Mouse (Mus musculus) forebrain, embryonic 15.5 days (tissue): ENCODE results near the gene Gpr68. TPM values are rescaled to one million over a fixed set of nuclear protein-coding genes. Genes with fewer than 3 reads are reported as not detected.

Experiments used
- ATAC-seq: fragments of 200-750 bp; cut with Nextera tagmentation; replicated peaks from 2 replicates; pipeline ENCODE4 v1.8.0; 2017; ENCODE audit warnings: mild to moderate bottlenecking, moderate TSS enrichment, moderate library complexity
- H3K27ac ChIP-seq: fragments of 300-500 bp; sonication (generic); replicated peaks from 2 replicates; pipeline ENCODE4 v1.5.1; 2015; ENCODE audit warnings: mild to moderate bottlenecking, inconsistent platforms
- H3K27me3 ChIP-seq: fragments of 300-500 bp; sonication (generic); 2 replicates; pipeline ENCODE4 v1.6.1; 2015; ENCODE audit warnings: inconsistent platforms
- H3K36me3 ChIP-seq: fragments of 300-500 bp; sonication (generic); 2 replicates; pipeline ENCODE4 v1.6.1; 2015; ENCODE audit warnings: mild to moderate bottlenecking, inconsistent platforms
- H3K4me1 ChIP-seq: fragments of 300-500 bp; sonication (generic); 2 replicates; pipeline ENCODE4 v1.6.1; 2015; ENCODE audit warnings: inconsistent platforms
- H3K4me2 ChIP-seq: fragments of 300-500 bp; sonication (generic); replicated peaks from 2 replicates; pipeline ENCODE4 v1.6.1; 2015; ENCODE audit warnings: mild to moderate bottlenecking, inconsistent platforms
- H3K4me3 ChIP-seq: fragments of 300-500 bp; sonication (generic); 2 replicates; pipeline ENCODE4 v1.5.1; 2015; ENCODE audit warnings: mild to moderate bottlenecking, inconsistent platforms
- H3K9ac ChIP-seq: fragments of 300-500 bp; sonication (generic); replicated peaks from 2 replicates; pipeline ENCODE4 v1.6.1; 2015; ENCODE audit warnings: mild to moderate bottlenecking, inconsistent platforms
- H3K9me3 ChIP-seq: fragments of 300-500 bp; sonication (generic); 2 replicates; pipeline ENCODE4 v1.6.1; 2016; ENCODE audit warnings: inconsistent platforms
- WGBS: fragments of 180-500 bp; shearing (Covaris S2); methylation state at CpG from one replicate; pipeline ENCODE4 v1.1.7; 2015; ENCODE audit warnings: mixed read lengths; 5-methylcytosine and 5-hydroxymethylcytosine counted together
- polyA plus RNA-seq: library from polyadenylated mRNA; unstranded; fragments of >200 nt; fragmentation: Nextera tagmentation; extraction: Ambion mirVana; gene quantifications from 2 replicates; pipeline ENCODE4 v1.2.1, GENCODE M21; 2015

The Gpr68 gene
- polyA plus RNA-seq, 1 experiment from 2014 or later, result 1.1 TPM

- Histone ChIP-seq H3K36me3 (no peaks in the 10 kb centered on the region), H3K27ac (no peak overlapping the region), H3K27me3 (no peaks in the 10 kb centered on the region), H3K4me3 (no peak overlapping the region), H3K9ac (no peak overlapping the region), H3K4me1 (no peaks in the 10 kb centered on the region), H3K9me3 (no peaks in the 10 kb centered on the region), H3K4me2 (no peak overlapping the region)
- WGBS, result 83% methylated on average over 3 of the region's 3 CpGs
- ATAC-seq, result no peak
Measured at GRCm38 (mm10) chr12:100862856-100863446, 45.0 kb downstream of the Gpr68 start.

- no peak overlapping the region for H3K27ac ChIP-seq
- no peaks in the 10 kb centered on the region for H3K36me3 ChIP-seq
- ATAC-seq, result no peak
- no peak overlapping the region for H3K9ac ChIP-seq
- no peaks in the 10 kb centered on the region for H3K4me1 ChIP-seq
- no peak overlapping the region for H3K4me2 ChIP-seq
- WGBS, result 91% methylated on average over 3 of the region's 3 CpGs
- no peak overlapping the region for H3K4me3 ChIP-seq
- no peaks in the 10 kb centered on the region for H3K9me3 ChIP-seq
- no peaks in the 10 kb centered on the region for H3K27me3 ChIP-seq
Measured at GRCm38 (mm10) chr12:100862272-100862671, 45.7 kb downstream of the Gpr68 start.

- H3K27ac ChIP-seq, result no peak overlapping the region
- ATAC-seq, result no peak
- no peaks in the 10 kb centered on the region for H3K27me3 ChIP-seq
- H3K36me3 ChIP-seq, result no peaks in the 10 kb centered on the region
- no peak overlapping the region for H3K4me2 ChIP-seq
- WGBS, result 88% methylated on average over 7 of the region's 7 CpGs
- no peak overlapping the region for H3K9ac ChIP-seq
- H3K4me3 ChIP-seq, result no peak overlapping the region
- H3K4me1 ChIP-seq, result no peaks in the 10 kb centered on the region
- no peaks in the 10 kb centered on the region for H3K9me3 ChIP-seq
Measured at GRCm38 (mm10) chr12:100857791-100858190, 50.2 kb downstream of the Gpr68 start.

GRCm38 (mm10) chr12:100856337-100856736 lies 51.7 kb downstream of the Gpr68 start:
- Histone ChIP-seq H3K4me2 (no peak overlapping the region), H3K27ac (no peak overlapping the region), H3K9ac (no peak overlapping the region), H3K4me3 (no peak overlapping the region), H3K36me3 (no peaks in the 10 kb centered on the region), H3K27me3 (no peaks in the 10 kb centered on the region), H3K4me1 (no peaks in the 10 kb centered on the region), H3K9me3 (no peaks in the 10 kb centered on the region)
- no peak for ATAC-seq
- WGBS, result 84% methylated on average over 2 of the region's 2 CpGs

GRCm38 (mm10) chr12:100852370-100852769 lies 55.6 kb downstream of the Gpr68 start:
- Histone ChIP-seq H3K4me3 (no peak overlapping the region), H3K27me3 (no peaks in the 10 kb centered on the region), H3K4me2 (no peak overlapping the region), H3K4me1 (no peaks in the 10 kb centered on the region), H3K27ac (no peak overlapping the region), H3K9ac (no peak overlapping the region), H3K9me3 (no peaks in the 10 kb centered on the region), H3K36me3 (no peaks in the 10 kb centered on the region)
- ATAC-seq, result no peak
- WGBS, result 86% methylated on average over 3 of the region's 3 CpGs

- WGBS, result 79% methylated on average over 7 of the region's 7 CpGs
- no peaks in the 10 kb centered on the region for H3K9me3 ChIP-seq
- ATAC-seq, result peak; percentile 89
- H3K4me1 ChIP-seq, result no peaks in the 10 kb centered on the region
- H3K9ac ChIP-seq, result no peak overlapping the region
- no peak overlapping the region for H3K27ac ChIP-seq
- H3K4me3 ChIP-seq, result no peak overlapping the region
- H3K36me3 ChIP-seq, result no peaks in the 10 kb centered on the region
- no peak overlapping the region for H3K4me2 ChIP-seq
- no peaks in the 10 kb centered on the region for H3K27me3 ChIP-seq
Measured at GRCm38 (mm10) chr12:100849421-100850138, 58.4 kb downstream of the Gpr68 start.

GRCm38 (mm10) chr12:100847437-100848080 lies 60.4 kb downstream of the Gpr68 start:
- no peak overlapping the region for H3K4me2 ChIP-seq
- no peaks in the 10 kb centered on the region for H3K4me1 ChIP-seq
- ATAC-seq, result no peak
- no peaks in the 10 kb centered on the region for H3K36me3 ChIP-seq
- no peaks in the 10 kb centered on the region for H3K9me3 ChIP-seq
- no peak overlapping the region for H3K27ac ChIP-seq
- no peak overlapping the region for H3K9ac ChIP-seq
- no peak overlapping the region for H3K4me3 ChIP-seq
- no peaks in the 10 kb centered on the region for H3K27me3 ChIP-seq
- 81% methylated on average over 11 of the region's 11 CpGs for WGBS

- no peak overlapping the region for H3K4me2 ChIP-seq
- no peak overlapping the region for H3K9ac ChIP-seq
- no peak for ATAC-seq
- no peaks in the 10 kb centered on the region for H3K4me1 ChIP-seq
- 62% methylated on average over 1 of the region's 1 CpGs for WGBS
- no peaks in the 10 kb centered on the region for H3K27me3 ChIP-seq
- no peak overlapping the region for H3K4me3 ChIP-seq
- H3K36me3 ChIP-seq, result no peaks in the 10 kb centered on the region
- no peaks in the 10 kb centered on the region for H3K9me3 ChIP-seq
- no peak overlapping the region for H3K27ac ChIP-seq
Measured at GRCm38 (mm10) chr12:100846566-100846965, 61.4 kb downstream of the Gpr68 start.

GRCm38 (mm10) chr12:100845829-100846228 lies 62.2 kb downstream of the Gpr68 start:
- Histone ChIP-seq H3K9ac (no peak overlapping the region), H3K27me3 (no peaks in the 10 kb centered on the region), H3K4me3 (no peak overlapping the region), H3K27ac (no peak overlapping the region), H3K36me3 (no peaks in the 10 kb centered on the region), H3K9me3 (no peaks in the 10 kb centered on the region), H3K4me1 (no peaks in the 10 kb centered on the region), H3K4me2 (no peak overlapping the region)
- ATAC-seq, result no peak
- 36% methylated on average over 2 of the region's 2 CpGs for WGBS

- Histone ChIP-seq H3K27me3 (no peaks in the 10 kb centered on the region), H3K36me3 (no peaks in the 10 kb centered on the region), H3K4me3 (no peak overlapping the region), H3K9ac (no peak overlapping the region), H3K27ac (no peak overlapping the region), H3K4me2 (no peak overlapping the region), H3K4me1 (no peaks in the 10 kb centered on the region), H3K9me3 (no peaks in the 10 kb centered on the region)
- no peak for ATAC-seq
- 88% methylated on average over 7 of the region's 7 CpGs for WGBS
Measured at GRCm38 (mm10) chr12:100844546-100844945, 63.5 kb downstream of the Gpr68 start.

- Histone ChIP-seq H3K27me3 (no peaks in the 10 kb centered on the region), H3K4me1 (no peaks in the 10 kb centered on the region), H3K9ac (no peak overlapping the region), H3K27ac (no peak overlapping the region), H3K9me3 (no peaks in the 10 kb centered on the region), H3K4me3 (no peak overlapping the region), H3K36me3 (no peaks in the 10 kb centered on the region), H3K4me2 (no peak overlapping the region)
- 82% methylated on average over 4 of the region's 4 CpGs for WGBS
- ATAC-seq, result no peak
Measured at GRCm38 (mm10) chr12:100843171-100843570, 64.8 kb downstream of the Gpr68 start.

- Histone ChIP-seq H3K27me3 (no peaks in the 10 kb centered on the region), H3K4me2 (no peak overlapping the region), H3K36me3 (no peaks in the 10 kb centered on the region), H3K9me3 (no peaks in the 10 kb centered on the region), H3K9ac (no peak overlapping the region), H3K4me1 (no peaks in the 10 kb centered on the region), H3K27ac (no peak overlapping the region), H3K4me3 (no peak overlapping the region)
- ATAC-seq, result peak; percentile 79
- 19% methylated on average over 3 of the region's 3 CpGs for WGBS
Measured at GRCm38 (mm10) chr12:100841211-100841792, 66.7 kb downstream of the Gpr68 start.
